Mouse (Mus musculus) mesoderm, embryonic 11.5 days (tissue): ENCODE measurements at regions not wholly inside any gene's neighbourhood (a gene's known extent, or its start where the extent isn't known, plus 50 kb on each side); places are given as distances from the start of the nearest gene placed in this dataset.
A peak's percentile ranks its signal among the peaks of the same experiment; 100 is the strongest.

ENCODE experiments used
- DNase-seq: peaks from one replicate; pipeline ENCODE4 v3.0.0-alpha.2; 2012; ENCODE audit warnings: low read depth, low spot score

GRCm38 (mm10) chr7:79201246-79201645 is 52.4 kb upstream of the Mfge8 start:
- DNase-seq, result no peak

GRCm38 (mm10) chr7:79202336-79202735 is 53.5 kb upstream of the Mfge8 start:
- DNase-seq, result peak; percentile 19

GRCm38 (mm10) chr7:79203481-79203880 is 54.6 kb upstream of the Mfge8 start:
- no peak for DNase-seq

- DNase-seq, result no peak
These were observed 58.3 kb upstream of the Mfge8 start for GRCm38 (mm10) chr7:79207140-79207539.

GRCm38 (mm10) chr7:79210376-79211215 is 61.7 kb upstream of the Mfge8 start:
- DNase-seq, result no peak

GRCm38 (mm10) chr7:79211287-79211976 is 61.6 kb upstream of the Abhd2 start:
- peak; percentile 24 for DNase-seq

GRCm38 (mm10) chr7:79212231-79212630 is 60.8 kb upstream of the Abhd2 start:
- DNase-seq, result no peak

GRCm38 (mm10) chr7:79215001-79215400 is 58.0 kb upstream of the Abhd2 start:
- no peak for DNase-seq

GRCm38 (mm10) chr7:79217232-79217631 is 55.8 kb upstream of the Abhd2 start:
- no peak for DNase-seq

GRCm38 (mm10) chr7:79222626-79223335 is 50.2 kb upstream of the Abhd2 start:
- DNase-seq, result no peak
